Comparison of ENCODE assay signal across 8 mouse cellular contexts in the genomic region with DNA sequence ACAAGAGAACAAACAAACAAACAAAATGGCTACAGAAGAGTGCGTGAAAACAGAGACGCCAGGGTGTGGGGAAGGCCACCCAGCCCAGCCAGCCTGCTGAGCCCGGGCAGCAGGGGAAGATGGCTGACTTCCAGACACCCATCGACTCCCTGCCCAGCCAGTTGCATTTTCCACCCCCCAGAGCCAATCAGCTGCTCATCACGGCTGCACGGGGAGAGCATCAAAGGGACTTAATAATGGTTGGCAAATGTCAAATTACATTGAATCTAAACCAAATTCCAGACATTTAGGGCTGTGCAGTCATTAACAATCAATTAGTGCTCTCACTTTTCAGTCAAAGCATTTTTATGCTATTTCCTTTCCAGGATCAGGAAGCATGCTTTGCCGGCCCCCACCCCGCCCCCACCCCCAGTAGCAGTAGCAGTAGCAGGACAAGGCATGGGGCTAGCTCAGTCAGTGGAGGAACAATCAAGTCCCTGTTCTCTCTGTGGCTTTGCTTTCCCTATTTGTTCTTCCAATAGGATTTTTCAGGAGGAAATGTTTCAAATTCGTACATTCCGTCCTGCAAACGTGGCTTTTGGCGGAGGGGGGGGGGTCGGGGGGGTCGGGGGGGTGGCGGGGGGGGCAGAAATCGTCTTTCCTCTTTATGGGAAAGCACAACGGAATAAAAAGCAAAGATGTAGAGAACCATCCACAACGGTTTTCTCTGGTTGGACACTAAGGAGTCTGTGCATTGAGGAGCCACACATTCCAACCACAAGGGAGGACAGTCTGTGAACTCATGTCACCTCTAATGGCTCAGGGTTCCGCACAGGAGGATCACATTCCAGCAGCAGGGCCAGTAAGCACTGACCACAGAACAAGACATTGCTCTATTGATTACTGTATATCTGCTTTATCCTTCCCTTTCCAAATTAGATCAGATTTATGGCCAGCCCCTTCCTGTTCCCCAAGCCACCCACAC.
DNase-seq lines count a peak whose midpoint lies in the region; ATAC-seq lines count a peak whose summit lies in the region.

No protein-coding gene starts in this region.

- H3K4me1 ChIP-seq in midbrain, embryonic 10.5 days, result peaks cover 20% of the 10 kb centered on the region
- no peaks in the 10 kb centered on the region for H3K4me1 ChIP-seq in midbrain, embryonic 11.5 days (ENCODE audit: control insufficient read depth, insufficient read depth, low read length)
- peaks cover 33% of the 10 kb centered on the region for H3K4me1 ChIP-seq in forebrain, embryonic 10.5 days
- H3K4me1 ChIP-seq in hindbrain, embryonic 14.5 days (replicated peaks; ENCODE audit: control insufficient read depth, insufficient read depth, low read length), result peaks cover 19% of the 10 kb centered on the region
- H3K4me1 ChIP-seq in midbrain, embryonic 14.5 days (ENCODE audit: control insufficient read depth, insufficient read depth, low read length), result 0 out of 2 replicates have a peak, but pooled peaks cover 7% of the 10 kb centered on the region

- DNase-seq in midbrain, embryonic 10.5 days (ENCODE audit: low spot score), result no peak
- no peak for DNase-seq in midbrain, embryonic 11.5 days (ENCODE audit: low spot score, missing footprints)
- no peak for DNase-seq in forebrain, embryonic 10.5 days (ENCODE audit: extremely low spot score, low spot score)
- no peak for DNase-seq in hindbrain, embryonic 14.5 days (ENCODE audit: low spot score)
- DNase-seq in left cerebral cortex, postnatal 14 days (ENCODE audit: low spot score in 2 of 2), result peak; percentile 46 to 52
- DNase-seq in midbrain, embryonic 14.5 days, result peak; percentile 57
- DNase-seq in spleen, adult 12 weeks (ENCODE audit: low spot score), result no peak
- no peak for DNase-seq in urinary bladder, adult 18-20 months (ENCODE audit: low spot score in 2 of 2)

- no peak for ATAC-seq in midbrain, embryonic 11.5 days (ENCODE audit: low FRiP score)
- ATAC-seq in hindbrain, embryonic 14.5 days (ENCODE audit: low FRiP score), result peak; percentile 72; the same call in 1 of the 2 replicates
- ATAC-seq in midbrain, embryonic 14.5 days (ENCODE audit: low FRiP score, low TSS enrichment), result peak; percentile 63; the same call in 1 of the 2 replicates

- no peak overlapping the region for H3K4me2 ChIP-seq in midbrain, embryonic 11.5 days
- peak overlapping the region; percentile 24 for H3K4me2 ChIP-seq in hindbrain, embryonic 14.5 days (replicated peaks)
- H3K4me2 ChIP-seq in midbrain, embryonic 14.5 days (ENCODE audit: low read length), result no peak overlapping the region

- H3K9ac ChIP-seq in midbrain, embryonic 11.5 days (ENCODE audit: low read length), result no peak overlapping the region
- no peak overlapping the region; the same call in 1 of the 2 replicates for H3K9ac ChIP-seq in hindbrain, embryonic 14.5 days
- H3K9ac ChIP-seq in midbrain, embryonic 14.5 days (replicated peaks; ENCODE audit: low read length), result no peak overlapping the region

- no peaks in the 10 kb centered on the region for H3K9me3 ChIP-seq in midbrain, embryonic 10.5 days (replicated peaks)
- H3K9me3 ChIP-seq in midbrain, embryonic 11.5 days (ENCODE audit: control insufficient read depth, low read length), result no peaks in the 10 kb centered on the region
- no peaks in the 10 kb centered on the region for H3K9me3 ChIP-seq in forebrain, embryonic 10.5 days
- no peaks in the 10 kb centered on the region for H3K9me3 ChIP-seq in hindbrain, embryonic 14.5 days (ENCODE audit: control insufficient read depth, low read length)
- no peaks in the 10 kb centered on the region for H3K9me3 ChIP-seq in midbrain, embryonic 14.5 days (ENCODE audit: control insufficient read depth, low read length)

- H3K27me3 ChIP-seq in midbrain, embryonic 10.5 days (ENCODE audit: low read depth, poor library complexity, severe bottlenecking), result no peaks in the 10 kb centered on the region
- H3K27me3 ChIP-seq in midbrain, embryonic 11.5 days (ENCODE audit: control insufficient read depth, insufficient read depth, low read length), result no peaks in the 10 kb centered on the region
- H3K27me3 ChIP-seq in forebrain, embryonic 10.5 days (ENCODE audit: poor library complexity, severe bottlenecking), result 0 out of 2 replicates have a peak, but pooled peaks cover 6% of the 10 kb centered on the region
- H3K27me3 ChIP-seq in hindbrain, embryonic 14.5 days (ENCODE audit: control insufficient read depth, insufficient read depth, low read length), result no peaks in the 10 kb centered on the region
- no peaks in the 10 kb centered on the region for H3K27me3 ChIP-seq in midbrain, embryonic 14.5 days (ENCODE audit: control insufficient read depth, insufficient read depth, low read length)

- no peaks in the 10 kb centered on the region for H3K36me3 ChIP-seq in midbrain, embryonic 10.5 days
- H3K36me3 ChIP-seq in midbrain, embryonic 11.5 days (ENCODE audit: control insufficient read depth, insufficient read depth, low read length), result no peaks in the 10 kb centered on the region
- no peaks in the 10 kb centered on the region for H3K36me3 ChIP-seq in forebrain, embryonic 10.5 days (replicated peaks)
- H3K36me3 ChIP-seq in hindbrain, embryonic 14.5 days (replicated peaks; ENCODE audit: control insufficient read depth, insufficient read depth), result no peaks in the 10 kb centered on the region
- H3K36me3 ChIP-seq in midbrain, embryonic 14.5 days (ENCODE audit: control insufficient read depth, insufficient read depth, low read length), result no peaks in the 10 kb centered on the region

- H3K4me3 ChIP-seq in midbrain, embryonic 10.5 days, result no peak overlapping the region
- H3K4me3 ChIP-seq in midbrain, embryonic 11.5 days (ENCODE audit: low read depth, low read length), result no peak overlapping the region
- H3K4me3 ChIP-seq in forebrain, embryonic 10.5 days, result no peak overlapping the region
- no peak overlapping the region for H3K4me3 ChIP-seq in hindbrain, embryonic 14.5 days (replicated peaks; ENCODE audit: low read length)
- no peak overlapping the region for H3K4me3 ChIP-seq in midbrain, embryonic 14.5 days (replicated peaks; ENCODE audit: low read depth, low read length)

- intact Hi-C loops in left cerebral cortex, postnatal 14 days (cut with DNase I), result loop anchor here (5.0 kb wide), 1 partner anchor 59 kb away; no protein-coding TSS in a partner anchor

- 0 out of 2 replicates have a peak overlapping the region, but pooled peaks have one; percentile 33 for H3K27ac ChIP-seq in midbrain, embryonic 10.5 days (replicated peaks)
- H3K27ac ChIP-seq in midbrain, embryonic 11.5 days (ENCODE audit: low read depth, low read length), result no peak overlapping the region
- H3K27ac ChIP-seq in forebrain, embryonic 10.5 days, result peak overlapping the region; percentile 66
- H3K27ac ChIP-seq in hindbrain, embryonic 14.5 days, result peak overlapping the region; percentile 38; the same call in 1 of the 2 replicates
- no peak overlapping the region for H3K27ac ChIP-seq in midbrain, embryonic 14.5 days (replicated peaks; ENCODE audit: low read depth, low read length)

- WGBS in midbrain, embryonic 10.5 days, result 57% methylated on average over 19 of the region's 19 CpGs
- 55% methylated on average over 19 of the region's 19 CpGs for WGBS in midbrain, embryonic 11.5 days
- WGBS in forebrain, embryonic 10.5 days, result 58% methylated on average over 19 of the region's 19 CpGs
- WGBS in hindbrain, embryonic 14.5 days, result 45% methylated on average over 19 of the region's 19 CpGs
- 47% methylated on average over 19 of the region's 19 CpGs for WGBS in midbrain, embryonic 14.5 days

Comparison
In these comparisons a context has a peak if more than half of its experiments do, and no peak if none do; other contexts are left out.
1. DNase-seq: peak in left cerebral cortex, postnatal 14 days (2 of 2) and midbrain, embryonic 14.5 days (single experiment); none in midbrain, embryonic 10.5 days (single experiment), midbrain, embryonic 11.5 days (single experiment), forebrain, embryonic 10.5 days (single experiment), hindbrain, embryonic 14.5 days (single experiment), spleen, adult 12 weeks (single experiment) and urinary bladder, adult 18-20 months (0 of 2).
2. H3K27ac ChIP-seq: peak in midbrain, embryonic 10.5 days (single experiment), forebrain, embryonic 10.5 days (single experiment) and hindbrain, embryonic 14.5 days (single experiment); none in midbrain, embryonic 11.5 days (single experiment) and midbrain, embryonic 14.5 days (single experiment).